In genomic region chr9:23917345-23917744, GRCm38 (mm10) we compare ENCODE assay signal across 18 mouse cellular contexts.
"Had no signal": no experiment of that assay in that cellular context is flagged by ENCODE, and none has a peak within 500 bp of the region (broad histone marks: within the 10 kb centered on the region; RNA-seq: fewer than 3 reads in every experiment).

No protein-coding gene starts in this region.

- ATAC-seq: midbrain, embryonic 16.5 days had no signal

- H3K4me3 ChIP-seq: midbrain, embryonic 10.5 days; midbrain, embryonic 12.5 days; myocyte; neural tube, embryonic 13.5 days; neural tube, embryonic 15.5 days; stomach, embryonic 15.5 days had no signal

- H3K4me2 ChIP-seq: lung, embryonic 14.5 days; midbrain, embryonic 12.5 days; neural tube, embryonic 13.5 days; neural tube, embryonic 15.5 days; stomach, embryonic 15.5 days had no signal

- H3K36me3 ChIP-seq: midbrain, embryonic 10.5 days; midbrain, embryonic 12.5 days; neural tube, embryonic 13.5 days; neural tube, embryonic 15.5 days; stomach, embryonic 15.5 days had no signal

- DNase-seq: lung, adult 18-20 months; lung, embryonic 14.5 days; lung, postnatal 10 days; lung, postnatal 4 days; midbrain, embryonic 14.5 days; retina, postnatal 1 day; right cerebral cortex, adult 18-20 months; thymus, adult 2 months; thymus, postnatal 25 days; thymus, postnatal 4 days had no signal

- H3K9ac ChIP-seq: lung, embryonic 14.5 days; midbrain, embryonic 12.5 days; neural tube, embryonic 13.5 days; neural tube, embryonic 15.5 days; stomach, embryonic 15.5 days had no signal

- H3K27me3 ChIP-seq: midbrain, embryonic 12.5 days; neural tube, embryonic 13.5 days; neural tube, embryonic 15.5 days; stomach, embryonic 15.5 days had no signal

- H3K4me1 ChIP-seq: midbrain, embryonic 10.5 days; midbrain, embryonic 12.5 days; neural tube, embryonic 15.5 days; stomach, embryonic 15.5 days had no signal

- H3K27ac ChIP-seq: midbrain, embryonic 10.5 days; midbrain, embryonic 12.5 days; neural tube, embryonic 13.5 days; neural tube, embryonic 15.5 days; stomach, embryonic 15.5 days; stomach, postnatal 0 days had no signal

- H3K9me3 ChIP-seq: midbrain, embryonic 10.5 days; midbrain, embryonic 12.5 days; neural tube, embryonic 13.5 days; neural tube, embryonic 15.5 days; stomach, embryonic 15.5 days had no signal
